Mouse (Mus musculus): Measurements from ENCODE around the gene Crk.

DNA sequence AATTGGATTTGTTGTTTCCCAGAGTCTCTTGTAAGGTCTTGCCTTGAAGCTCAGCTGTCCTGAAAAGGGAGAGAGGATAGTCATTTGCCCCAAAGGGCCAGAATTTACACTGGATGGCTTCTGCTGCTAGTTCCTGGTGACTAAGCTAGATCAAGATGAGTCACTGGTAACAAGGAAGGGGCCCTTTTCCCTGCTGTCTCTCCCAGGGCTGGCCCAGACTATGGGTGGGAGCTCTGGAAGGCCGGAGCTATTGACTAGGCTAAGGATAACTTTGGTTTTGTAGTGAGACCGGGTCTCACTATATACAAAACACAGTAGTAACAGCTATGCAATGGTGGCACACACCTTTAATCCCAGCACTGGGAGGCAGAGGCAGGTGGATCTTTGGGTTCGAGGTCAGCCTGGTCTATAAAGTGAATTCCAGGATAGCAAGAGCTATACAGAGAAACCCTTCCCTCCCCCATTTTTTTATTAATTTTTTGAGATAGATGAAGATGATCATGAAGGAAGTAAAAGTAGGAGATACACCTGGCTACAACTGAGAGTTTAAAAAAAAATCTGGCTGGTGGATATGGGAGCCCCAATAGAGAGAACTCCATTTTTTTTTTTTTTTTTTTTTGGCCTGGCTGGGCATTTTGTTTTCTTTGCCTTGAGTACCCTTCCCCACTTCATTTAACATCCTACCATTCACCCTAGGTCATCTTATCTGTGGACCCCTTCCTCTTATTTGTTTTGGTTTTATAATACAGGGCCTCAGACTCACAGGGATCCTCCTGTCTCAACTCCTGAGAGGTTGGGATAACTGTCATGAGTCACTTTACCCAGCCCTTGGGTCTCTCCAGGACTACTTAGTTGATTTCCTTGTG, 945 bp upstream of the Crk start:
- TF ChIP-seq CTCF (IDR thresholded peaks at IDR 0.05; ENCODE audit: control insufficient read depth, insufficient read depth, low read length): no peak
- no peak for TF ChIP-seq POLR2A (IDR thresholded peaks at IDR 0.05; ENCODE audit: borderline replicate concordance, control insufficient read depth, low read depth, low read length)

All from bone marrow, adult 2 months (tissue).